Mouse (Mus musculus) cerebellum, adult 11-12 months (tissue): Measurements from ENCODE around the gene Saa2.

ENCODE experiments used
- DNase-seq: peaks from one replicate; pipeline ENCODE4 v3.0.0; 2022

The Saa2 gene

DNA sequence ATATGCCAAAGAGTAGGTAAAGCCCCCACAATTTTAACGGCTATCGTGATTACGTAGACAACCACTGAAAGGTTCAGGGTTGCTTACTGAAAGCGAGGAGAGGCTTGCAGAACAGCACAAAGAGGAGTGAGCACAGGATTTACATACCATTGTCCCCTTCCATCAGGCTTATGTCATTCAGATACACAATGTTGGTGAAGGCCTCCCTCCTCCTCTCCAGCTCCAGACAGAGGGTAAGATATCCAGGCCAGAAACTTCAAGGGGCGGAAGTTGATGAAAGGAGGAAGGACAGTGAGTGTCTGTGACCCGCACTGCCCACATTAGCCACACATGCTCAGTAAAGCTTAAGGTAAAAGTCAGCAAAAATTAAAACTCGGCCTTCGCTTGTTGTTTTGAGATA, 13.1 kb downstream of the Saa2 start:
- DNase-seq: no peak

DNA sequence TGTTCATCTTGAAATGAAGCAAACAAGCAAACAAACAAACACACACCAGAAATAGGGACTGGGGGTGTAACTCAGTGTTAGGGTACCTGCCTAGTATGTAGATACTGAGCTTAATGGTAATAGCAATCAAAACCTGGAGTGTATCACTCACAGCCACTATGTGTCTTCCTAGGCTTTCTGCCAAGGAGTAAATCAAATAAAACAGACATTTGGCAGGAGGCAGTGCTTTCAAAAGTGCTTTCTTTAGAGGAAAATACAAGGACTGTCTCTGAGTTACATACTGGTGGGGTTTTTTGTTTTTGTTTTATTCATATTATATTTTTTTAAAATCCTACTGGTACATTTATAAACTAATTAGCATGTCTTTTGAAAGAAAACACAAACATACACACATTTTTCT, 15.8 kb downstream of the Saa2 start:
- no peak for DNase-seq

DNA sequence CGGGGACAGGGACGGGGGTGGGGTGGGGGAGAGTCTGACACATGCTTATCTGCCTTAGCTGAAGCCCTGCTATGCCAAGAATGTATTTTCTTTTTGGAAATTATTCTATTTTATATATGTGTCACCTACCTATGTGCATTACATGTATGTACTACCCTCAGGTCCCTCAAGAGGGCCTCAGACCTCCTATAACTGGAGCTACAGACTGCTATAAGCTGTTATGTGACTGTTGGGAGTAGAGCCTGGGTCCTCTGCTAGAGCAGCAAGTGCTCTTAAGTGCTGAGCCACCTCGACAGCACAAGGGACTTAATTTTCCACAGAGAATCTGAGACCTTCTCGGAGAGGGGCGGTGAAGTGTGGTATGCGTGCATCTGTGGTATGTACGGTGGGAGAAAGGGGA, 16.9 kb downstream of the Saa2 start:
- DNase-seq: no peak

DNA sequence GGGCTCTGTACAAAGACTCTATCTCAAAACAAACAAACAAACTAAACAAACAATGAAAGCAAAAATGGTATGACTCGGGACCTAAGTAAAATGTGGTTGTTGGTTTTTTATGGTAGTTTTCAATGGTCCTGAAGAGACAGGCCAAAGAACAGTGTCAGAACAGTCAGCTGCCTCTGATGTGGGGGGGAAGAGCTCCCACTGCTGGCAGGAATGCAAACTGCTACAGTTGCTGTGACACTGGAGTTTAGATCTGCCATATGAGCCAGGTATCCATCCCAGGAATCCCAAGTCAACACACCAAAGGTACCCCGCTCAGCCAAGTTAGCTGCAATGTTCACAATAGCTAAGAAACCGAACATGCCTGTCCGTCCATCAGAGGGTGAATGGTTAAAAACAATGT, 19.1 kb downstream of the Saa2 start:
- peak; percentile 66 for DNase-seq

DNA sequence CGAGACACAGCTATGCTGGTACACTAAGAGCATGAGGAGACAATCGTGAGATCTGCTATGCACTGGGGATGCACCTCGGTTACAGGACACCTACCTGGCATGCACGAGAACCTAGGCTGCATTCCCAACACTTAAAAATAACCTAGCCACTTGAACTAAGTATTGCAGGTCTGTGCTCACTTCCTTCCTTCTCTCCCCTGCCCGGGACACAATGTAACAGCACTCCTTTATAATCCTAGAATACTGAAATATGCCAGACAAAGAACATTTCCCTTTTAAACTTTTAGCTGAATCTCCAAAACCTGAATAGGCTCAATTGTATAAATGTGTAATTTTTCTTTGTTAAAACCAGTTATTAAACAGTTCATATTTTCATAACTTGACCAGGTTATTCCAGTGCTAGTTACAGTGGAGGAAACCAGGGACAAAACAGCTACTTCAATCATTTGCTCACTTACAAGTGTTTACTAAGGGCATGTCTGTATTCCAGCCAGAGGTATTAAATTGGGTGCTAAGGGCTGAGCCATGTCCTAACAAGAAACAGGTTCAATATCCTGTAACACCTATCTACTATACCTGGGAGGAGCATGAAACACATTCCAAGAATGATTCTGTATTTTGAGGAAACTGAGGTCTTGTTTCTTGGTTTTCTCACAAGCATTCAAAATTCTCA, 37.7 kb downstream of the Saa2 start:
- DNase-seq: no peak

DNA sequence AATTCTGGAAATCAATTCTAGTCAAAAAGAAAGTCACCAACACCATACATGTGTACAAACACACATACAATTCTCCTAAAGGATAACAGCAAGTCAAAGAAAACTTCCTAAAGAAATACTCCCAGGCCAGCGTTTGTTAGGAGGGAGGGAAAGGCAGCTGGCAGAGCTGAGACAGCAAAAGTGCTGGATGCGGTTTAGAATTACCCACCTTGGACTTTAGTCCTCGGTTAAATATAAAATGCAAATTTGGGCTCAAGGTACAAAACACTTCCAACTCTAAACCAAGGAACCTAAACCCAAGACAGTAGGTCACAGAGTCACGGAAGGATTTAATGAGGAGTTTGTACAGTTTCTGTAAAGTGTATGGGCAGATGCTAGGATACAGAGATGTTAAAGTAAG, 42.3 kb downstream of the Saa2 start:
- DNase-seq: no peak

DNA sequence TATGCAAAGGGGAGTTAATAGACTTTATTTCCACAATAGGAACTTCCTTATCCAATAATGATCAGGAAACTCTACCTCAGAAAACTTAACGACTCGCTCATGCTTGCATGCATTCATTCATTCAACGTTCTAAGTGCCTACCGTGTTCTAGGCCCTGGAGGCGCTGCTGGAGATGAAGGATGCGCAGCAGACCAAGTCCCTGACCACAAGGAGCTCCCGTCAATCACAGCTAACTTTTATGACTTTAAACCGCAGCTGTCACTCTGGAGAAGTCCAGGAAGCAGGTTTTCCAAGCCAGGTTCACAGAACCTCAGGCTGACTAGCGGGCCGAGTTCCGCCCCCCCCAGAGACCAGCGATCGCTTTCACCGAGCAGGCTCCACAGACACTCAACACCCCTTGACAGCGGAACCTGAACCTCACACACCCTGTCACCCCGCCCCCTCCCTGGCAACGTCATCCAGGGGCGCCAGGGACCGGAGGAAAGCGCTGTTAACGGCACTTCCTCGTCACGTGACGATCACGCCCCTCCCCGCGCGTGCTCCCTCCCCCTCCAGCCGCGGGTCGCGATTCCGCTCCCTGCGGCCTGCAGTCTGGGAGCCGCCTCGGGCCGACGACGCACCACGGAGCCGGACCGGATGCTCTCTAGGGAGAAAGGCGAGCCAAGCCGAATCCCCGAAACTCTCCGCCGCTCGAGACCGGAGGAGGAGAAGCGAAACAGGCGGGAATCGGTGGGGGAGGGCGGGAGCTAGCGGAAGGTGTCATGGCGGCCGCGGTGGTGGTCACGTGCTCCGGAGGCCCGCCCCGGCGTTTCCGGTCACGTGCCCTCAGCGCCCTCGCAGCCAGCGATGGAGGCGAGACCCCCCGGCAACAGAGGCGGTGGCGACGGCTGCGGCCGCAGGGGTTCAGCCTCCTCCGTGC, 44.0 kb downstream of the Saa2 start, which contains the start of the genes Hps5 and Gtf2h1:
Hps5 (minus strand) TSS at position 778 of the 919 bp plus-strand sequence.
Gtf2h1 (plus strand) TSS at position 817 of the 919 bp plus-strand sequence.
- DNase-seq: peak; percentile 97

DNA sequence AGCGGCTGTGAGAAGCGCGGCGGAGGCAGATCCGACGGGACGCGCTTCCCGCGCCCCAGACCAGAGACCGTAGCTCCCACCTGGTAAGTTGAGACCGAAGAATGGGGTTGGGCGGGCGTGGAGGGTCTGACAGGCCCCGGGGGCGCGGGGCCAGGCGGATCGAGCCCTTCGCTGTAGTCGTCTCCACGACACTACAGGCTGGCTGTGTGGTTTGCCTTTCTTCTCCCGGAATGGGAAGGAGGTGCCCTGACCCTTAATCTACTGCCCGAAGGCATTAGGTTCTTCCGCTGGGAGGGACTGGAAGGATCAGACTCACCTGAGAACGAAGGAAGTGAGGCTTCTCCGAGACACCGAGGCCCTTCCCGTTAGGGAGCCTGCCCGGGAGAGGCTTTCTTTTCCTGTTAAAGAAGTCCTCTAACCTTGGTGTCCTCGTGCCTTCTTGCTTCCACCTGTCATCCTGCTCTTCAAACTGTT, 44.7 kb downstream of the Saa2 start:
- no peak for DNase-seq

DNA sequence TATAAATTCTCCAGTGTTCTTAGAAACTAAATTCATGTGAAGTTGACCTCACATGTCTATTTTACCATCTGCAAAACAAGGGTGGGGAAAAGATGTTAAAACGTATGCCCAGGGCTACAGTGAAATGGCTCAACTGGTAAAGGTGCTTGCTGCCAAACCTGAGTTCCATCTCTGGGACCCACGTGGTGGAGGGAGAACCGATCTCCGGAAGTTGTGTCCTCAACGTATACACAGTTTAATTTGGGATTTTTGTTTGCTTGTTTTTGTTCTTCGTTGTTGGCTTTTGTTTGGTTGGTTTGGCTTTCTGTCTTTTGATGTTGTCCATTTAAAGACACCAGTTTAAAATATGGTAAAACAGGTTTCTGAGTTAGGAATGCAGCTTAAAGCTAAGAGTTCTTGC, 45.2 kb downstream of the Saa2 start:
- no peak for DNase-seq
